Mouse (Mus musculus) heart, postnatal 0 days (tissue): ENCODE results near the gene 6330409D20Rik.

ENCODE experiments used
- CTCF ChIP-seq: IDR thresholded peaks from 2 replicates; pipeline ENCODE4 v1.5.1; 2016; ENCODE audit warnings: antibody characterized with exemption, control low read depth, low read depth
- EP300 ChIP-seq: IDR thresholded peaks from 2 replicates; pipeline ENCODE4 v1.6.1; 2016; ENCODE audit warnings: antibody characterized with exemption, low read depth

- TF ChIP-seq CTCF, result no peak
- no peak for TF ChIP-seq EP300
Measured at GRCm38 (mm10) chr2:32709521-32710137, 31.2 kb downstream of the 6330409D20Rik start.
